Mouse (Mus musculus) B cell, adult (primary cell): ENCODE results near the gene Hist2h2ac. TPM values are rescaled to one million over a fixed set of nuclear protein-coding genes. Genes with fewer than 3 reads are reported as not detected.

Experiments
- total RNA-seq: library from RNA; stranded (reverse); gene quantifications from 4 replicates; pipeline ENCODE4 v1.2.4, GENCODE M21; 2023; ENCODE audit not compliant: inconsistent age

The Hist2h2ac gene
- 110 to 130 TPM (median 113 TPM) in 4 replicates for total RNA-seq

DNA sequence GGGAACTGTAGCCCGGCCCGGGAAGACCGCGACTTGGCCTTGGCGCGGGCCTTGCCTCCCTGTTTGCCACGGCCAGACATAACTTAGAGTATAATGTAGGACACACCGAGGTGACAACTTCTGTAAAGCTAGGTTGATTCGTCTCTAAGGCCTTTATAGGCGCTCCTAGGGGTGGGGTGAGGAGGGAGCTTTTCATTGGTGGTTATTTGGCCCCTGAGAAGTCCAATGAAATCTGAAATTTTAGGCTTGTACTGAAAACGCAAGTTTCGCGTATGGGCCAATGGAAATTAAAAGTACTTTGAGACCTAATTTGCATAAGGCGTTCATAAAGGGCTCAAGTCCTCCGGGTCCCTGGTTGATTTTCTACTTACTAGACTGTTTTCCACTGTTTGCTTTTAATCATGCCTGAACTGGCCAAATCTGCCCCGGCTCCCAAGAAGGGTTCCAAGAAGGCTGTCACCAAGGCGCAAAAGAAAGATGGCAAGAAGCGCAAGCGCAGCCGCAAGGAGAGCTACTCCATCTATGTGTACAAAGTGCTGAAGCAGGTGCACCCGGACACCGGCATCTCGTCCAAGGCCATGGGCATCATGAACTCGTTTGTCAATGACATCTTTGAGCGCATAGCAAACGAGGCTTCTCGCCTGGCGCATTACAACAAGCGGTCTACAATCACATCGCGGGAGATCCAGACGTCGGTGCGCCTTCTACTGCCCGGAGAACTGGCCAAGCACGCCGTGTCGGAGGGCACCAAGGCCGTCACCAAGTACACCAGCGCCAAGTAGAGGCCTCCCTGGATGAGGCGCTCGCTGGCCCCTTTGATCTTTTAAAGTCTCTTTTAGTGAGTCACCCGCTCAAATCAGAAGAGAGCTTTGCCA is at the start of gene Hist2h2ac, which contains the start of gene Hist2h2be:
Gene Hist2h2ac (minus strand): TSS at position 116 of the 875 bp plus-strand sequence.
Gene Hist2h2be (plus strand): TSS at position 355 of the 875 bp plus-strand sequence.

DNA sequence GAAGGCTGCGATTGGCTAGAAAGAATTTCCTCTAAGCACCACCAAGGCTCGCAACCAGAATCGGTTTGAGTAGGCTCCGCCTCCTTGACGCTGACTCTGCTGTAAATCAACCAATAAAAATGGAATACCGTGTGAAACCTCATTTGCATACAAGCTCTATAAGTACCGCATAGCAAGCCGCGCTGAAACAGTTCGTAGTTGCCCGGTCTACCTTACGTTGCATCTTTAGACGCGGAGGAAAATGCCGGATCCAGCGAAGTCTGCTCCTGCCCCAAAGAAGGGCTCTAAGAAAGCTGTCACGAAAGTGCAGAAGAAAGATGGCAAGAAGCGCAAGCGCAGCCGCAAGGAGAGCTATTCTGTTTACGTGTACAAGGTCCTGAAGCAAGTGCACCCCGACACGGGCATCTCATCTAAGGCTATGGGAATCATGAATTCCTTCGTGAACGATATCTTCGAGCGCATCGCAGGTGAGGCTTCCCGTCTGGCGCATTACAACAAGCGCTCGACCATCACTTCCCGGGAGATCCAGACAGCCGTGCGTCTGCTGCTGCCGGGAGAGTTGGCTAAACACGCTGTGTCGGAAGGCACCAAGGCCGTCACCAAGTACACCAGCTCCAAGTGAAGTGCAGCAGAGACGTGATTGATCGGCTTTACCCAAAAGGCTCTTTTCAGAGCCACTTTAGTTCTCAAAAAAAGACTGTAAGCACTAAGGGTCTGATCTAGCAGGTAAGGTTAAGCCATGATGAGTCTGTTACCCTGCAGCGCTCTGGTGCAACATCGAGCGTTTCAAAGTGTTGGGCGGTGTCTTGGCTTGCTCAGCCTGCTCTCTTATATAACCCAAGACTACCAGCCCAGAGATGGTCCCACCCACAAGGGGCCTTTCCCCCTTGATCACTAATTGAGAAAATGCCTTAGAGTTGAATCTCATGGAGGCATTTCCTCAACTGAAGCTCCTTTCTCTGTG is 49.1 kb upstream of the Hist2h2ac start, which contains the start of gene Hist2h2bb:
Gene Hist2h2bb (plus strand): TSS at position 242 of the 964 bp plus-strand sequence.

GRCm38 (mm10) chr3:96268051-96268775 is 47.5 kb upstream of the Hist2h2ac start, which contains the start of gene Hist2h3b:
Gene Hist2h3b (plus strand): TSS chr3:96268654.

DNA sequence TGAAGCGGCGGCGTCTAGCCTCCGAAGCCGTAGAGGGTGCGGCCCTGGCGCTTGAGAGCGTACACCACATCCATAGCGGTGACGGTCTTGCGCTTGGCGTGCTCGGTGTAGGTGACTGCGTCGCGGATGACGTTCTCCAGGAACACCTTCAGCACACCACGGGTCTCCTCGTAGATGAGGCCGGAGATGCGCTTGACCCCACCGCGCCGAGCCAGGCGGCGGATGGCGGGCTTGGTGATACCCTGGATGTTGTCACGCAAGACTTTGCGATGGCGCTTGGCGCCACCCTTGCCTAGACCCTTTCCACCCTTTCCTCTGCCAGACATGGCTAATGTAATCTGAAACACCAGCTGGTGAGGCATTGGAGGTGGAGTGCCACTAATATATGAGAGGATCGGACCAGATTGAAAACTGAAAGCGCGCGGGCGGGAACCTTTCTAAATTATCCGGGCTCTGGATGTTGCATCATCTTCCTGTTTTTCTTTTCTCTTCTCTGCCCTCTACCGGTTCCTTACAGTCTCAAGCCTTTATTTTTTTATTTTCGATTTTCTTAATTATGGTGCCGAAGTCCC is 42.4 kb upstream of the Hist2h2ac start, which contains the start of gene Hist2h4:
Gene Hist2h4 (minus strand): TSS at position 333 of the 572 bp plus-strand sequence.

GRCm38 (mm10) chr3:96246427-96246856 is 25.8 kb upstream of the Hist2h2ac start, which contains the start of gene Hist2h3c1:
Gene Hist2h3c1 (plus strand): TSS chr3:96246685.

DNA sequence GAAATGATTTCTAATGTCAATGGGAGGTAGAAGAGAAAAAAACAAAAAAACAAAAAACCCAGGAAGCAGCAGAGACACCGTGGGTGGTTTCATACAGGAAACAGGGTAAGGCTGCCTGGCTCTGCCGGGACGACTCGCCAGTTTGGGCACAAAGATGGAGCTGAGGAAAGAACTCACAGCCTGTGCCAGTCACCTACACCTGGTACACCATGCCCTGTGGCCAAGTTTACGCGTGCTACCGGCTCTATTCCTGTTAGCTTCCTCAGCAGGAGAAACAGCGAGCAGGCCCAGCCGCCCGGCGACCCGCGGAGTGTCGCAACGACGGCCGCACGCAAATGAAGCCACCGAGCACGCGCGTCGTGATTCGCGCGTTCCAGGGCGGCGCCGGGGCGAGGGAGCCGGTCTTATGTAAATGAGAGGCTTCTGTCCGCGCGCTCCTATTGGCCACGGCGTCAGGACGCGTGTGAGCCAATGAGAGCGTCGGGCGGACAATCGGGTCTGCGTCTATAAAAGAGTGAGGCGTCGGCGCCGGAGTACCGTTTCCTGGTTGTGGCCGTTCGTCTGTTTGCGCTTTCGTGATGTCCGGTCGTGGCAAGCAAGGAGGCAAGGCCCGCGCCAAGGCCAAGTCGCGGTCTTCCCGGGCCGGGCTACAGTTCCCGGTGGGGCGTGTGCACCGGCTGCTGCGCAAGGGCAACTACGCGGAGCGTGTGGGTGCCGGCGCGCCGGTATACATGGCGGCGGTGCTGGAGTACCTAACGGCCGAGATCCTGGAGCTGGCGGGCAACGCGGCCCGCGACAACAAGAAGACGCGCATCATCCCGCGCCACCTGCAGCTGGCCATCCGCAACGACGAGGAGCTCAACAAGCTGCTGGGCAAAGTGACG is 24.6 kb upstream of the Hist2h2ac start, which contains the start of gene Hist2h2aa1:
Gene Hist2h2aa1 (plus strand): TSS at position 495 of the 884 bp plus-strand sequence.

DNA sequence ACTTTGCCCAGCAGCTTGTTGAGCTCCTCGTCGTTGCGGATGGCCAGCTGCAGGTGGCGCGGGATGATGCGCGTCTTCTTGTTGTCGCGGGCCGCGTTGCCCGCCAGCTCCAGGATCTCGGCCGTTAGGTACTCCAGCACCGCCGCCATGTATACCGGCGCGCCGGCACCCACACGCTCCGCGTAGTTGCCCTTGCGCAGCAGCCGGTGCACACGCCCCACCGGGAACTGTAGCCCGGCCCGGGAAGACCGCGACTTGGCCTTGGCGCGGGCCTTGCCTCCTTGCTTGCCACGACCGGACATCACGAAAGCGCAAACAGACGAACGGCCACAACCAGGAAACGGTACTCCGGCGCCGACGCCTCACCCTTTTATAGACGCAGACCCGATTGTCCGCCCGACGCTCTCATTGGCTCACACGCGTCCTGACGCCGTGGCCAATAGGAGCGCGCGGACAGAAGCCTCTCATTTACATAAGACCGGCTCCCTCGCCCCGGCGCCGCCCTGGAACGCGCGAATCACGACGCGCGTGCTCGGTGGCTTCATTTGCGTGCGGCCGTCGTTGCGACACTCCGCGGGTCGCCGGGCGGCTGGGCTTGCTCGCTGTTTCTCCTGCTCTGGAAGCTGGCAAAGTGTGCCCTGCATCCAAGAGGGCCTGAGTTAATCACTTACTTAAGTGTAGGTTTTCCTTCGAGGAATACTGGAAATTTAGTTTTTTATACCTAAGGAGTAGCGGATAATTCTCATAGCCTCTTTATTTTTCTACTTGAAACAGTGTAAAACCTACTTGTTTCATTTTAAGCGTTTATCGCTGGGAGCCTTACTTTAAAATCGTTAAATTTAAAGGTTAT is 19.5 kb upstream of the Hist2h2ac start, which contains the start of gene Hist2h2aa2:
Gene Hist2h2aa2 (minus strand): TSS at position 328 of the 850 bp plus-strand sequence.

DNA sequence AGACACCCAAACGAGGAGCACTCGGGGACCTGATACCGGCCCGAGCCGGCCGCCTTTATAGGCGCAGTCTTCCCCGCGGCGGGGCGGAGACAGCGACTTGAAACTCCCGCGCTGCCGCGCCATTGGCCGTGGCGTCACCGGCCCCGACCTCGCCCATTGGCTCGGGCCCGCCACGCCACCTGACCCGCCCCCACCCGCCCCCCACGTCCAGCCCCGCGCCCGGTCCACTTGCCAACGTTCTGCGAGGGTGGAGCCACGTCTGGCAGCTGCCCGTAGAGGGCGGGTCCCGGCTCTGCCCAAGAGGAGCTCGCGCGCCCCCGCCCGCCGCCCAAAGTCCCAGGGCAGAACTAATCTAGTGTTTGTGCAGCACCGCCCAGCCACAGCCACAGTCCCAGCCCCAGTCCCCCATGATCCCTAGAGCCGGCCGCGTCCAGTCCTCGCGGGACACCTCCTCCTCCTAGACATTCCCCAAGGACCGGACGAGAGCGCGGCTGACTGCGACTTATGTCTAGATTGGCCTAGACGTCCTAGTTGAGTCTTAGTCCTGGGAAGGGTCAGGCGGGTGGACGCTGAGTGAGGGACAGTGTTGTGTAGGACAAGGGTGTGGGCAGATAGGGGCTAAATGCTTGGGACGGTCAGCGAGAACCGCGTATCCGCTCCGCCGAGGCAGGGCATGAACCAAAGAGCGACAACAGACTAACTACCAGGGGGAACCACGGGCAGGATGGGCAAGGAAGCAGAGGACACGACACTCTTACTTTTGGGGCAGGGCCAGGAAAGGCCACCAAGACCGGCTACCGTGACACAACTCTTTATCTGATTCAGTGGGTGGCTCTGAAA is 18.5 kb upstream of the Hist2h2ac start, which contains the start of gene Hist2h3c2:
Gene Hist2h3c2 (minus strand): TSS at position 174 of the 840 bp plus-strand sequence.

GRCm38 (mm10) chr3:96219661-96220130 is 984 bp downstream of the Hist2h2ac start, which contains the start of the genes Bola1 and Hist2h2ab:
Gene Bola1 (minus strand): TSS chr3:96219709.
Gene Hist2h2ab (plus strand): TSS chr3:96219865.

GRCm38 (mm10) chr3:96180727-96181477 is 39.8 kb downstream of the Hist2h2ac start, which contains the start of gene Sv2a:
Gene Sv2a (plus strand): TSS chr3:96181151.

DNA sequence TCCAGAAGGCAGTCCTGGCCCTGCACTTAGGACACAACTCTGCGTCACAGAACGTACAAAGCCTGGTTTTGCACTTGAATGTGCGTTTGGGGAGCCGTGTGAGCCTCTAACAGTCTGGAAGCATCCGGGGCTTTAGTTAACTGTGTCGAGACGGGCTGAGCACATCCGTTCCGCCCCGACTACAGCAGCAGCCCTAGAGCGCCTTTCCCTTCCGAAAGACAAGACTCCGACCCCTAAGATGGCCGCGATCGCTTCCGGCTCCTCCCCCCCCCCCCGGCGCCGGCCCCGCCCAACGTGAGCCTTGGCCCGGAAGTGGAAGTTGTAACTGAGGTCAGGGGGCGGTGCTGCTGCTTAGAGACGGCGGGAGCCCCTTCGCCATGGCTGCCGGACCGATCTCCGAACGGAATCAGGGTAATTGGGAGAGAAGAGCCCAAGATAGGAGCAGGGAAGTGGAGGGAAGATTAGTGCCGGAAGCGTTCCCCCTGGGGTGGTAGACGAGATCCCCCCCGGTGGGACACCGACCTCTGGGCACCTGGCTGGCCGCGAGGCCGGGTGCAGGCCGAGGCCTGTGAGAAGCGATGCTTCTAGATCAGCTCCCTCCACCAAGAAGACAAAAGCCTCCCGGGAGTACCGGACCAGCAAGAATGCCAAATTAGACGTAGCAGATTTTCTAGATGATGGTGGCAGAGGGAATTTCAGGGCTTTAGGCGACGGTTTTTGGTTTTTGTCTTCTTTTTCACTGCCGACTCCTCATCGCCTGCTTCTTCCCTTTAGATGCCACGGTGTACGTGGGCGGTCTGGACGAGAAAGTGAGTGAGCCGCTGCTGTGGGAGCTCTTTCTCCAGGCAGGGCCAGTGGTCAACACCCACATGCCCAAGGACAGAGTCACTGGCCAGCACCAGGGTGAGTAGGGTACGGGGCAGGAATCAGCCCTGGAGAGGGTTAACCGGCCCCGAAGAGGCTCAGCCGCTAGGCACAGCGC is 48.2 kb downstream of the Hist2h2ac start, which contains the start of gene Sf3b4:
Gene Sf3b4 (plus strand): TSS at position 136 of the 982 bp plus-strand sequence.

